ENCODE assay signal across 14 mouse cellular contexts in the genomic region with DNA sequence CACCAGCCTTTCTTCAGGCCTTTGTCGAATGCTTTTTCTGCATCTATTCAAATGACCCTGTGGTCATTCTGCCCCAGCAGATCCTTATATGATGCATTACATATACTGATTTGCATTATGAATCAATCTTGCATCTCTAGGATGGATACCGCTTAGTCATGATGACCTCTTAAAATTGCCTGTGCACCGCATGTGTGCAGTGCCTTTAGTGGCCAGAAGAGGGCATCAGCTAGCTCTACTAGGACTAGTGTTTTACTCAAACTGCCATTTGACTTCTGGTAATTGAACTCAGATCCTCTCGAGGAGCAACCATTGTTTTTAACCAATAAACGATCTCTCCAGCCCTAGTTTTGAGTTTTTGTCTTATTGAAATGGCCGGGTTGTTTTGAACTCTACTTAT. TPM values are rescaled to one million over a fixed set of nuclear protein-coding genes. Genes with fewer than 3 reads are reported as not detected.
DNase-seq lines count a peak whose midpoint lies in the region; ATAC-seq and TF ChIP-seq lines count a peak whose summit lies in the region.
"Had no signal": no experiment of that assay in that cellular context is flagged by ENCODE, and none has a peak within 500 bp of the region (broad histone marks: within the 10 kb centered on the region; RNA-seq: fewer than 3 reads in every experiment).

No protein-coding gene starts in this region.

- no peak for ATAC-seq in CD4-positive, CD25-positive, alpha-beta regulatory T cell, adult 4 months
- ATAC-seq in liver, embryonic 12.5 days = no peak
- ATAC-seq in liver, embryonic 14.5 days (ENCODE audit: insufficient read depth) = no peak

- DNase-seq in CD4-positive, CD25-positive, alpha-beta regulatory T cell, adult 2 months (ENCODE audit: low read depth, low spot score) = peak; percentile 49
- no peak for DNase-seq in liver, adult 2 months (ENCODE audit: extremely low read depth, low read depth, low spot score)
- DNase-seq in liver, embryonic 14.5 days (ENCODE audit: low read depth in 3 of 3, low spot score in 3 of 3) = no peak
- DNase-seq in gastrocnemius, postnatal 10 days = no peak
- no peak for DNase-seq in adrenal gland, postnatal 25 days
- DNase-seq: cerebellum, adult 8-10 months; right cerebral cortex, postnatal 14 days had no signal

- no peak for TF ChIP-seq EP300 in ES-Bruce4 (IDR thresholded peaks at IDR 0.05; ENCODE audit: insufficient read depth, low read depth, low read length)
- TF ChIP-seq EP300 in liver, embryonic 14.5 days (IDR thresholded peaks at IDR 0.05; ENCODE audit: low read depth) = no peak

- WGBS in liver, adult 2 months = 97% methylated on average over 6 of the region's 6 CpGs
- WGBS in liver, embryonic 12.5 days (ENCODE audit: insufficient replicate concordance) = 89% methylated on average over 6 of the region's 6 CpGs
- 79% methylated on average over 6 of the region's 6 CpGs for WGBS in liver, embryonic 14.5 days (ENCODE audit: insufficient replicate concordance)

- TF ChIP-seq CTCF in liver, adult 2 months (IDR thresholded peaks at IDR 0.05; ENCODE audit: low read depth, low read length) = peak; percentile 23; the same call in 1 of the 2 replicates
- peak; percentile 28 for TF ChIP-seq CTCF in ES-Bruce4 (IDR thresholded peaks at IDR 0.05; ENCODE audit: low read depth, low read length)
- TF ChIP-seq CTCF in liver, embryonic 14.5 days (IDR thresholded peaks at IDR 0.05; ENCODE audit: low read depth) = peak; percentile 69

- no peak overlapping the region for H3K4me2 ChIP-seq in liver, embryonic 12.5 days
- H3K4me2 ChIP-seq in liver, embryonic 14.5 days (ENCODE audit: low read depth) = no peak overlapping the region
- H3K4me2 ChIP-seq: embryonic facial prominence, embryonic 13.5 days; hindbrain, embryonic 13.5 days; neural tube, embryonic 12.5 days had no signal

- H3K9ac ChIP-seq in liver, adult 2 months (ENCODE audit: low read depth, low read length) = no peak overlapping the region
- H3K9ac ChIP-seq in liver, embryonic 12.5 days = no peak overlapping the region
- H3K9ac ChIP-seq in ES-Bruce4 (ENCODE audit: low read depth, poor library complexity, severe bottlenecking) = no peak overlapping the region
- no peak overlapping the region for H3K9ac ChIP-seq in liver, embryonic 14.5 days (replicated peaks)
- H3K9ac ChIP-seq: embryonic facial prominence, embryonic 13.5 days; hindbrain, embryonic 13.5 days; neural tube, embryonic 12.5 days had no signal

- H3K27ac ChIP-seq in liver, adult 2 months (replicated peaks; ENCODE audit: insufficient read depth, low read depth, low read length) = no peak overlapping the region
- no peak overlapping the region for H3K27ac ChIP-seq in liver, embryonic 12.5 days
- H3K27ac ChIP-seq in ES-Bruce4 (ENCODE audit: insufficient read depth, low read length) = no peak overlapping the region
- no peak overlapping the region for H3K27ac ChIP-seq in liver, embryonic 14.5 days
- H3K27ac ChIP-seq: embryonic facial prominence, embryonic 13.5 days; hindbrain, embryonic 13.5 days; neural tube, embryonic 12.5 days had no signal

- H3K79me2 ChIP-seq in liver, adult 2 months (ENCODE audit: control insufficient read depth, insufficient read depth, low read length) = no peaks in the 10 kb centered on the region

- TF ChIP-seq POLR2A in liver, adult 2 months (IDR thresholded peaks at IDR 0.05; ENCODE audit: extremely low read depth, insufficient read depth, low read length) = no peak
- no peak for TF ChIP-seq POLR2A in ES-Bruce4 (IDR thresholded peaks at IDR 0.05; ENCODE audit: insufficient read depth, low read length)

- H3K4me1 ChIP-seq in liver, adult 2 months (ENCODE audit: control insufficient read depth, insufficient read depth, low read length) = no peaks in the 10 kb centered on the region
- no peaks in the 10 kb centered on the region for H3K4me1 ChIP-seq in liver, embryonic 12.5 days
- no peaks in the 10 kb centered on the region for H3K4me1 ChIP-seq in ES-Bruce4 (ENCODE audit: control insufficient read depth, insufficient read depth, low read length)
- H3K4me1 ChIP-seq in liver, embryonic 14.5 days (replicated peaks; ENCODE audit: control insufficient read depth in 2 of 2, insufficient read depth in 2 of 2, low read length in 1 of 2) = no peaks in the 10 kb centered on the region
- H3K4me1 ChIP-seq: embryonic facial prominence, embryonic 13.5 days; hindbrain, embryonic 13.5 days; neural tube, embryonic 12.5 days had no signal

- H3K27me3 ChIP-seq in liver, adult 2 months (ENCODE audit: control insufficient read depth, insufficient read depth, low read length) = no peaks in the 10 kb centered on the region
- peaks cover 14% of the 10 kb centered on the region for H3K27me3 ChIP-seq in liver, embryonic 12.5 days (replicated peaks)
- no peaks in the 10 kb centered on the region for H3K27me3 ChIP-seq in ES-Bruce4 (ENCODE audit: control insufficient read depth, insufficient read depth, low read length, poor library complexity, severe bottlenecking)
- H3K27me3 ChIP-seq in liver, embryonic 14.5 days (ENCODE audit: control insufficient read depth, insufficient read depth, low read length) = peaks cover 3% of the 10 kb centered on the region
- H3K27me3 ChIP-seq: neural tube, embryonic 12.5 days had no signal

- H3K4me3 ChIP-seq in liver, adult 2 months (ENCODE audit: insufficient read depth, low read depth, low read length) = no peak overlapping the region
- H3K4me3 ChIP-seq in liver, embryonic 12.5 days = no peak overlapping the region
- no peak overlapping the region for H3K4me3 ChIP-seq in ES-Bruce4 (ENCODE audit: low read depth, low read length)
- H3K4me3 ChIP-seq in liver, embryonic 14.5 days (ENCODE audit: insufficient read depth in 1 of 2, low read depth in 2 of 2, low read length in 2 of 2) = no peak overlapping the region
- H3K4me3 ChIP-seq: embryonic facial prominence, embryonic 13.5 days; hindbrain, embryonic 13.5 days; neural tube, embryonic 12.5 days had no signal

- no peaks in the 10 kb centered on the region for H3K36me3 ChIP-seq in liver, adult 2 months (ENCODE audit: control insufficient read depth, insufficient read depth, low read length)
- H3K36me3 ChIP-seq in liver, embryonic 12.5 days = no peaks in the 10 kb centered on the region
- H3K36me3 ChIP-seq in ES-Bruce4 (ENCODE audit: control insufficient read depth, insufficient read depth, low read length, poor library complexity, severe bottlenecking) = no peaks in the 10 kb centered on the region
- H3K36me3 ChIP-seq in liver, embryonic 14.5 days (replicated peaks; ENCODE audit: control insufficient read depth, insufficient read depth, low read depth) = no peaks in the 10 kb centered on the region
- H3K36me3 ChIP-seq: embryonic facial prominence, embryonic 13.5 days; hindbrain, embryonic 13.5 days; neural tube, embryonic 12.5 days had no signal

- H3K9me3 ChIP-seq in liver, embryonic 12.5 days (replicated peaks) = no peaks in the 10 kb centered on the region
- H3K9me3 ChIP-seq in ES-Bruce4 (replicated peaks; ENCODE audit: control insufficient read depth, insufficient read depth, low read length, poor library complexity, severe bottlenecking) = no peaks in the 10 kb centered on the region
- H3K9me3 ChIP-seq in liver, embryonic 14.5 days (ENCODE audit: control insufficient read depth, low read length) = no peaks in the 10 kb centered on the region
- H3K9me3 ChIP-seq: embryonic facial prominence, embryonic 13.5 days; neural tube, embryonic 12.5 days had no signal

RNA-seq across cellular contexts. Expression of a gene that starts 11.3 kb away (rescaled TPM):
- polyA plus RNA-seq in CD4-positive, CD25-positive, alpha-beta regulatory T cell, adult 4 months (2017; shearing (Covaris generic)) = 100 to 1,000 TPM; 140 to 181 TPM
- 114 and 134 TPM in 2 replicates for total RNA-seq in liver, adult 2 months (2014; rRNA removed)
- 36.4 and 49.8 TPM in 2 replicates for polyA plus RNA-seq in liver, adult 2 months (2012; rRNA removed)
- polyA plus RNA-seq in liver, embryonic 12.5 days (2016; fragmentation: Nextera tagmentation; extraction: Ambion mirVana) = 1,099 and 1,203 TPM in 2 replicates
- polyA plus RNA-seq in ES-Bruce4 (2011; ENCODE audit: insufficient read depth, insufficient read length, low read depth, missing spikeins) = 4,323 and 4,421 TPM in 2 replicates
- polyA plus RNA-seq in liver, embryonic 14.5 days (2012; rRNA removed) = 103 and 161 TPM in 2 replicates
- polyA plus RNA-seq in liver, embryonic 14.5 days (2014; fragmentation: Nextera tagmentation; extraction: Ambion mirVana) = 653 and 697 TPM in 2 replicates
- total RNA-seq in gastrocnemius, postnatal 10 days (2021) = 10 to 100 TPM; 63.8 to 80.1 TPM
- total RNA-seq in adrenal gland, postnatal 25 days (2021) = 462 and 716 TPM in 2 replicates

RNA-seq across cellular contexts. Expression of a gene that starts 24.0 kb away (rescaled TPM):
- 10 to 100 TPM; 30.2 to 34.0 TPM for polyA plus RNA-seq in CD4-positive, CD25-positive, alpha-beta regulatory T cell, adult 4 months (2017; shearing (Covaris generic))
- total RNA-seq in liver, adult 2 months (2014; rRNA removed) = 19.5 and 21.0 TPM in 2 replicates
- polyA plus RNA-seq in liver, adult 2 months (2012; rRNA removed) = 14.8 and 16.5 TPM in 2 replicates
- polyA plus RNA-seq in liver, embryonic 12.5 days (2016; fragmentation: Nextera tagmentation; extraction: Ambion mirVana) = 14.2 and 16.0 TPM in 2 replicates
- 32.7 and 36.4 TPM in 2 replicates for polyA plus RNA-seq in ES-Bruce4 (2011; ENCODE audit: insufficient read depth, insufficient read length, low read depth, missing spikeins)
- polyA plus RNA-seq in liver, embryonic 14.5 days (2012; rRNA removed) = 9.1 and 10.1 TPM in 2 replicates
- 7.5 and 8.8 TPM in 2 replicates for polyA plus RNA-seq in liver, embryonic 14.5 days (2014; fragmentation: Nextera tagmentation; extraction: Ambion mirVana)
- 10 to 100 TPM; 20.5 TPM for total RNA-seq in gastrocnemius, postnatal 10 days (2021)
- total RNA-seq in adrenal gland, postnatal 25 days (2021) = 40.7 and 51.1 TPM in 2 replicates

RNA-seq across cellular contexts. Expression of a gene that starts 31.4 kb away (rescaled TPM):
- polyA plus RNA-seq in CD4-positive, CD25-positive, alpha-beta regulatory T cell, adult 4 months (2017; shearing (Covaris generic)) = under 1 TPM in 1 of 2 experiments, not detected in 1; 0.70 TPM
- total RNA-seq in liver, adult 2 months (2014; rRNA removed) = not detected in 2 replicates
- polyA plus RNA-seq in liver, adult 2 months (2012; rRNA removed) = not detected in 2 replicates
- polyA plus RNA-seq in liver, embryonic 12.5 days (2016; fragmentation: Nextera tagmentation; extraction: Ambion mirVana) = not detected in 2 replicates
- polyA plus RNA-seq in ES-Bruce4 (2011; ENCODE audit: insufficient read depth, insufficient read length, low read depth, missing spikeins) = not detected in 2 replicates
- not detected in 2 replicates for polyA plus RNA-seq in liver, embryonic 14.5 days (2012; rRNA removed)
- not detected in 2 replicates for polyA plus RNA-seq in liver, embryonic 14.5 days (2014; fragmentation: Nextera tagmentation; extraction: Ambion mirVana)
- not detected for total RNA-seq in gastrocnemius, postnatal 10 days (2021)
- total RNA-seq in adrenal gland, postnatal 25 days (2021) = not detected in 2 replicates
- total RNA-seq: left cerebral cortex, postnatal 25 days had no signal
- polyA plus RNA-seq: embryonic facial prominence, embryonic 13.5 days; neural tube, embryonic 12.5 days had no signal
